Mouse (Mus musculus) layer of hippocampus, adult 11-12 months (tissue): ENCODE results near the gene Uba1.

ENCODE experiments used
- DNase-seq: peaks from one replicate; pipeline ENCODE4 v3.0.0; 2022; ENCODE audit warnings: low spot score

Uba1 gene

DNA sequence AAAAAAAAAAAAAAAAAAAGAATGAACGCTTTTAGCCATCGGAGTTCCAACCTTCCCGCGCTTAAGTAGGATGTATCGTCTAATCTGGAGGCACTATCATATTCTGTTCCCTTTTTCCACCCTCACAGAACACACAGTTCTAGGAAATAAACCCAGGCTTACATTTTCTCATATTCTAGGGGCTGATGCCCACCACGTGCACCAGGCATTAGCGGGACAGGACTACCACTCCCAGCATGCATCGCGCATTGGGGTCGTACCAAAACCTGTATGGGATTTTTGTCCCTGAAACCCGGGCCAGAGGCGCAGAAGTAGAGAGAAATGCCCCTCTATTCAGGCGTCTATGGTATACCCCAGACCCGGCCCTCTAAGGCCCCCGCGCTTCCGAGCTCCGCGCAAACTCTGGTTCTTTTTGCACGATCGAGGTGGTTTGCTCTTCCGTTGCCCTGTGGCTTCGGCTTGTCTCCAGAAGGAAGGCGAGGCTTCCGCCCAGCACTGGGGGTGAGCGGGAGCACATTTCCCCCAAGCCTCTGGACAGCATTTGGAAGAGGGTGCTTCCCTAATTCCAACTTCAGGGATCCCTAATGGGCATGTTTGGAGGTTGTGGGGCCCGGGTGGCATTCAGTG is at the start of gene Uba1:
TSS of gene Uba1 (plus strand) at position 301 of the 627 bp plus-strand sequence.
- peak; percentile 81 for DNase-seq

DNA sequence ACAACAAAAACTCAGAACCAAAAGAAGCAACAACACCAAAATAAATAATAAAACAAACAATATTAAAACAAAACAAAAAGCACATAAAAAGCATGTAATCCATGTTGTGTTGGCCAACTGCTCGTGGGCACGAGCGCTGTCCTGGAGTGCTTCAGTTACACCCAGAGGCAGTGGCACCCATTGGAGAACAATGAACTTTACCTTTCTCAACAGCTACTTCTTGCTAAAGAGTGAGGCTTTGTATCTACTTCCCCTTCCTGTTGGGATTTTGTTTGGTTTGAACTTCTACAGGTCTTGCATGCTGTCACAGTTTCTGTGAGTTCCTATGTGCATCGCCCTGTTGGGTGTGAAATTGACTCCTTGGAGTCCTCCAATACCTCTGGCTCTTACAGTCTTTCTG is 49.6 kb upstream of the Uba1 start:
- DNase-seq = no peak

DNA sequence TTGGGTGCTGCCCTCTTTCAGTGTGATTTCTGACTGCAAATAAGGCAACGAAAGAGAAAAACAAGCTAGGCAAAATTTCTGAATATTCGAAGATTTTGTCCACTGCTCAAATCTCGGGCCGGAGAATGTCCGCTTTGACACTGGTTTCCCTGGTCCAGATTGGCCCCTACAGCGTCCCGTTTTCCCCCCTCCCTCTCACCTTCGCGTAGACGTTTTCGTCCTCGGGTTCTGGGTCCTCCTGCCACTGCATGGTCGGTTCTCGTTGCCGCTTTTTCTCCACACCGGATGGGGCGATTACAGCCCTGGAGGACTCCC is 41.3 kb upstream of the Uba1 start:
- DNase-seq = no peak

DNA sequence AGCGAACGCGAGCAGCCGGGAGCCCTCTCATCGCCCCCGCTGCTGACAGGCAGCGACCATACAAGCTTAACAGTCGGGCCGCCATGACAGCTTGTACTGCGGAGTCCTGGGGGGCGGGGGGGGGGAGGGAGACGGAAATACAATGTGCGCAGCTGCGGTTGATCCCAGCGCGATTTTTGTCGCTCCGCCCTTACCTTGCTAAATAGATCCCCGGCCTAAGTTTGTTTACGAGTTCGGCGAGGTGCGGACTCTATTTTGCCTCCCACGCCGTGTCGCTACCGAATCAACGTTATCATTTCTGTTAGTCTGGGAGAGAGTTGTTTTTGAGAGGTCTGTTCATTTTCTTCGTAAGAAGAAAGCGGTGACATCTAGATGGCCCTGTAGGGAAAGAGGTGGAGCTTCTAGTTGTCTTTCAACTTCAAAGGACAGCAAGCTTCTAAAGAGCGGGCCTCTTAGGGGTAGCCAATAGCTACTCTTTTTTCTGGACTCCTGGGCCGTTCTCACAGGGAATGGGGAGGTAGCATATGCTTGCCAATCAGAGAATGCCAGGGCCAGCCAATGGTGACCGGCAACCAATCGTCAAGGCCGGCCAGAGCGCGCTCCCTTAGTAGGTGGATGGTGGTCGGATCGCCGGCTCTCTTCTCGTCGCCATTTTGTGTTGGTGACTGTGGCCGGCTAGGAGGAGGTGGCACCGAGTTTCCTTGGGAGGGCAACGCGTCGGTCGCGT is 40.8 kb upstream of the Uba1 start, which contains the start of the genes Rbm10 and Ndufb11:
TSS of gene Rbm10 (plus strand) at position 328 of the 727 bp plus-strand sequence.
TSS of gene Ndufb11 (minus strand) at position 444 of the 727 bp plus-strand sequence.
- peak; percentile 82 for DNase-seq

DNA sequence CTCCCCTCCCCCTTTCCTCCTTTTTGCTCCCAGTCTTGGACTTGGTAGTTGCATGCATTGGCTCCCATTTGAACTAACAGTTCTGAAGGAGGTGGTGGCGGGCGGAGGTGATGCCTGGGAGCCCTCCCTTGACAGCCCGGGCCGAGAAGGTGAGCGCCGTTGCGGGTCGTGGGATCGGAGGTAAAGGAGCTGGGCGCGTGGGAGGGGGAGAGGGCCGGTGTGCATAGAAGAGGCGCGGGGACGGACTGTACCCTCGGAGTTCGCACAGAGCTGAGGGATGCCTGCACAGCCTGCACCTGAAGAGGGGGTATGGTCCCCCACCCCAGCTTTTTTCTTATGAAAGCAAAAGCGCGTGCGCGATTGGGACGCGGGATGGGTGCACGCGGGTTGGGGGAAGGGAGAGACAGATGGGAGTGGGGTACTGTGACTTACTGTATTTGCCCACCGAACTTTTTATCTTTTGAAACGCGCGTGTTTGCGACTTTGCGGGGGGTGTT is 40.2 kb upstream of the Uba1 start:
- DNase-seq = no peak

DNA sequence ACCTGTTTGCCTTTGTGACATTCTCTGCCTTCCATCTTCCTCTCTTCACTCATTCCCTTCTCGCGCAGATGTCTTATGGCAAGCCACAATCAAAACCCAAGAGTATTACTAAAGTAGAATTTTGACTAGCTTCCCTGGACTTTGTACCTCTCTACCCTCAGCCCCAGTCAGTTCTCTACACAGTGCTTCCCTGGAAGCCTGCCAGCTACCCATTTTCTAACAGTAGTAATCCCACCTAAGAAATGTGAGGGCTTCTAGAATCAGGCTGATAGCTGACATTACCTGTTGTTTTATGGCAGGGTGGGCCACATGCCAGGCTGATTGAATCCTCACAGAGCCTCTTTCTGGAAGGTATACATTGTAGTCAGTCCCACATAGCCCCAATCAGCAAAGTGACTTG is 20.0 kb upstream of the Uba1 start:
- DNase-seq = no peak

DNA sequence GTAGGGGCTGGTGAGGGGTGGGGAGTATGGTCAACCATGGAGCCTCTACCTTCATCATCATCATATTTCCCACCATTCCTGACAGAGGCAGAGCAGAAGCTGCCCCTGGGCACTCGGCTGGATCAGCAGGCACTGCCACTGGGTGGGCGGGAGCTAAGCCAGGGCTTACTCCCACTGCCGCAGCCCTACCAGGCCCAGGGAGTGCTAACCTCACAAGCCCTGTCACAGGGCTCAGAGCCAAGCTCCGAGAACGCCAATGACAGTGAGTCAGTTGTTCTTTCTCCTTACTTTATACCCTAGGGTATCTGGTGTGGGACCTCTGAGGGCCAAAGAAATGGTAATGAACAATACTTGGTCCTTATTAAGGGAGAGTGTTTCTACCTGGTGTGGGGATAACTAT is 13.3 kb upstream of the Uba1 start:
- DNase-seq = no peak

DNA sequence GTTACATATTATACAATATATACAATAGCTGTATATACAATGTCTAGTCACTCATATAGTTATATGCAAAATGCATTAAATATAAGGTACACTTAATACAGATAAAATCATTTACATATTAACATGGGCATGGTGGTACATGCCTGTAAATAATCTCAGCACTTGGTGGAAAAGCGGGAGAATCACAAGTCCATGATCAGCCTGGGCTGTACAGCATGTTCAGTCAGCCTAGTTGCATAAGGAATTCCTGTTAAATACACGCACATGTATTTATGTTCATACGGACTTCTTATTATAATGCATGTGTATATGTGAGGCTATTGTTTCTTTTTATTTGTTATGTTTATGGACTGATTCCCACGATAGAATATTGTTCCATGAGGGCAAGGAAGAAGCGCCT is 533 bp upstream of the Uba1 start:
- no peak for DNase-seq

DNA sequence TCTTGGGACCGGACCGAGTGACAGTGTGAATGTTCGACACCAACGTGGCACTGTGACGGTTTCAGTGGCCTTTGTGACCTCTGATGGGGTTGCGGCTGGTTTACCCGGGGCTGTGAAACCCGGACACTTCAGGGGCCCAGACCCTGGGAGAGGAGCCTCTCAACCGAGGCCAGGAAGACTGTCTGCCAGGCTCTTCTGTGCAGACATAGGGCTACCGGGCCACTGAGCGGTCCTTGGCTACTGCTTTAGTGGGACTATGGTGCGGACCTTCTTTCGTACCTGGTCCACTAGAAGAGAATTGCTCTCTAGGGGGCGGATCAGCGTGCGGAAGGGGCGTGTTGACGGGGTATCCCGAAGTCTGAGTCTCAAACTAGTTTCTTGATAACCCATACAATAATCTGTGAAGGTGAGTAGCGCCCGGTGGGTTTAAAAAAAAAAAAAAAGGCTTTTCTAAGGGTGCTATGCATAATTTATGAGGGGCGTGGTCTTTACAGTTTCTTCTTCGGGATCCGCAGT is 823 bp downstream of the Uba1 start:
- no peak for DNase-seq

DNA sequence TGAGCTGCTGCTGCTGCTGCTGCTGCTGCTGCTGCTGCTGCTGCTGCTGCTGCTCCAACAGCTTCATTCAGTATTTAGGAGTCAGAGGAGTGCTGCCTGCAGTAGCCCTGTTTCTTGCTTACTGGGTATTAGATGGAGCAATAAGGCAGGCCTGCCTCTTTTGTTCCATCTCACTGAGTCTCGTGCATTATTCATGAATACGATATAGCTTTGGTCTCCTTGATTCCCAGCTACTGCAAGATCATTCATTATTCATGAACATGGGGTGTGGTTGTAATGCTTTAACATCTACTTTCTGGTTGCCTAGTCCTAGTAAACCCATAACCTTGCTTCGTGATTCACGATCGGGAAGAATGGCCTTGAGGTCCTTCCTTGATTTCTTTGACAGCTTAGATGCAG is 4.2 kb downstream of the Uba1 start:
- DNase-seq = no peak

DNA sequence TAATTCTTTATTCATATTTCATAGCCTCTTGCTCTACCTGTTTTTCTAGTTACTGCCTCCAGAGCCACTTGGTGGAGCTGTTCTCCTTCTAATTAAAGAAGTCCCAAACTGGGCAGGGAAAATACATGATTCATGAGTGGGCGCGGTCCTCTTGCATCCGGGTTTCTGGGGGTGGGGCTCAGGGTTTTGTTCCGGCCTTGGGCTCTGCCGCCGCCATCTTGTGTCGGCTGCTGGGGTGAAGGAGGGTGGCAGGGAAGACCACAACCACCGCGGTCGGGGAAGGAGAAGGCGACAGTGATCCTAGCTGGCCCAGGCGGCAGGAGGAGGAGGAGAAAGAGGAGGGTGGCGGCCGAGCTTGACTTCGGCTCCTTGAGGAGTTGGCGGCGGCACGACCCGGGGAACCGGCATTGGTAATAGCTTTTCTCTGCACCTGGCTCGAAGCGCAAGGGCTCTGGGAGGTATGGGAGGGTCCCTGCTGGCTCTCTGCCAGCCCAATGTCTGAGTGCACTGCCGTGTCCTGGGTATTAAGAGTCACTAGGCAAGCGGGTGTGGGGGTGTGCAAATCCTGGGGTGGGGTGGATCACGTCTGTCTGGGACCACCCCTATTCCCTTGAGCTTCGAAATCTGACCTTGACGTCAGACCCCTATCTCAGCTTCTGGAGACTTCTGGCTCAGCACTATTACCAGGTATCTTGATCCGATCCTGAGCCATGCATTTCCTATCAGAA is 4.8 kb downstream of the Uba1 start:
- DNase-seq = peak; percentile 86

DNA sequence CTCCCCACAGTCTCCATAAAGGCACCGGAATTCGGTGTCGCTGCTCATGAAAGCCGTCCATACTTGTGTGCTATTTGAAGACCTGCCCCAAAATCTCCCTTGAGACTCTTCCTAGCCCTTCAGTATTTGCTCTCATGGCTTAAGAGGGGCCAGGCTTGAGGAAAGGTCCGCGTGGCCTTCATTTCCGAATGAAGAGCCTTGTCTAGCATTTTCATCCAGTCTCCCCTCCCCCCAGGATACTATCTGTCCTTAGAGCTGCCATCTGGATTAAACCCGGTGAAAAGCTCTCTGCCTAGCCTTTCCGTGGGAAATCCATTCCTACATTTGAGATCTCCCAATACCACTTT is 5.3 kb downstream of the Uba1 start:
- peak; percentile 13 for DNase-seq

DNA sequence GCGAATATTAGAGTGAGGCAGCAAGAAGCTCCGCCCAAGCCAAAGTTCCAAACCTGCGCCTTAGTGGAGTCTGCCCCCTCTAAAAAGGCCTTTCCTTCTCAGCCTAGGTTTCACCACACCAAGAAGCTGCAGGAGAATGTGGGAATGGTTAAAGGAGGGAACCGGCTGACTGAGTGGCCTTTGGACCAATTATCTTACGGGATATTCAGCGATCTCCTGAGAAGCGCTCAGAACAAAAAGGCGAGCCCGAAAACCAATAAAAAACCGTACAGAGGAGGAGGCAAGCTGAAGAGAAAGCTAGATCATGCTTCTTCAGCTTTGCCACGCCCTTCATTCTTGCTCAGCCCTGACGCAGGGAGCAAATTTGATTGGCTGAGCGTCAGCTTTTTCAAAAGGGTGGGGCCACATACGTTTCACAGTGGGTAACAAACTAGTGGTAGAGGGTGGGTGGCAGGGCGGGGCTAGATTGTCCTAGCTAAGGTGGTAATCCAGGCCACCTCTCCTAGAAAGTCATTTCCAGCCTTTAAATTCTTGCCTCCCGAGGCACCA is 29.5 kb downstream of the Uba1 start, which contains the start of gene Cdk16:
TSS of gene Cdk16 (plus strand) at position 436 of the 549 bp plus-strand sequence.
- DNase-seq = peak; percentile 87

DNA sequence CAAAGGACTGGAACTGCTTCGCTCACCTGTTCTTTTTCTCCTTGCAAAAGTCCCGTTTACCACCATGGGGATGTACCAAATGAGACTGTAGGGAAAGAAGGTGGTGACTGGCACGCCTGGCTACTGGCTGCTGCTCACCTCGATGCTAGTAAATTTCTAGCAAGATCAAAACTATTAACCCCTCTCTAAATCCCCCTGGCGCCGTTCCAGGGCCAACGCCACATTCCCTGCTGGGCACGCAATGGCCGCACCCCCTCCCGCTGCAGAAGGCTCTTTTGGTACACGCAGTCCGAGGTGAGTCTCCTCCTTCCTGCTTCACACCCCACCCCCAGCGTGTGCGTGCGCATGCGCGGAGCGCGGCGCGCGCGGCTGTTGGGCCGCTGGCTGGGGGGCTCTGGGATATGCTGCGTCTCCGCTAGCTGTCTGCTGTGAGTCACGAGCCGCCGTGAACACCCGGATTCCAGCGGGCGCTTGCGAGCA is 30.0 kb downstream of the Uba1 start:
- DNase-seq = peak; percentile 83

DNA sequence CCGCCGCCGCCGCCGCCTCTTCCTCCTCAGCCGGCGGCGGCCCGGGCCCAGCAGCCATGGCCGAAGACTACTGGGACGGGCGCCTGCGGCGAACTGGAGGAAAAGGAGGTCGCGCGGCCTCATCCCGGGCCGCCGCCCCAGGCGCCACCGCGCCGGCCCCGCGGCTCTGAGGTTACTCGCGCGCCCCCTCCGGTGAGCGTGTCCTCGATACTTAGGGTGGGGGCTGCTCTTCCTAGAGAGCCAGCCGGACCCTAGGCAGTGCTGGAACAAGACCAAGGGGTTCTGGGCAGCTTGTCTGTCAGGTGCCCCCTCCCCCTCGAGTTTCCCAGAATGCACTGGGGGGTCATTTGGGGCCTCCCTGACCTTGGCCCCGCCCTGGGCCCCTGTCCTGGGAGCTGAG is 30.5 kb downstream of the Uba1 start:
- DNase-seq = peak; percentile 55

DNA sequence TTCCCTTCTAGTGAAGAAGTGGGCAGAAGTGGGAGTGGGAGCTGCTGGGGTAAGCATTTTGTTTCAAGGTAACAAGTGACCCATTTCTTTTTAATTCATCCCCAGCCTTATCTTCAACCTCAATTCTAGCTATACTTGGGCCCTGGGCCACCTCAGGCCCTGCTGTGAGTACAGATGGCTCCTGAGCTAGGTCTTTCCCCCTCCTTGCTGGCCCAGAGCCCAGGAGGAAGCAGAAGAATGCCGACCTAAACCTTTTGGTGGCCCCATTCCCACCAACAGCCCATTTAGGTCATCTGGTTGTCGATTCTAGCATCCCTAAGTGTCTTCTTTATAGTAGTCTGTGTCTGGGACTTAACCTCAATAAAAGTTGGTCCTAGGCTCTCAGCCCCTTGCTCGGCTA is 33.4 kb downstream of the Uba1 start:
- no peak for DNase-seq

DNA sequence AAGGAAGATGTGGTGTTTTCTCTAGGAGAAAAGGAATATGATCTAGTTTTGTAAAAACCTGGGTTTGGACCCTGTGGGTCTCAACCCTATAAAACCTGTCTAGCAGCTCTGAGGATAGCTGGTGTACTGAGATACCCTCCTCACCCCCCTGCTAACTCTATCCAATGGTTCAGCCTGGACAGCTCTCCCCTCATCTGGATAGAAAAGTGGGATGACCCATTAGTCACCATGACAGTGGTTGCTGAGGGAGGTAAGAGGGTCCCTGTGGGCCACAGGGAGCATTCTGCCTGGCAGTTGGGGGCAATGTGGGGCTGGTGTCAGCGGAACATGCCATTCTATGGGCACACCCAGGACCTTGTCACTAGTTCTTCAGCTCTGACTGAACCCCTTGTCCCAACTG is 34.5 kb downstream of the Uba1 start:
- no peak for DNase-seq

DNA sequence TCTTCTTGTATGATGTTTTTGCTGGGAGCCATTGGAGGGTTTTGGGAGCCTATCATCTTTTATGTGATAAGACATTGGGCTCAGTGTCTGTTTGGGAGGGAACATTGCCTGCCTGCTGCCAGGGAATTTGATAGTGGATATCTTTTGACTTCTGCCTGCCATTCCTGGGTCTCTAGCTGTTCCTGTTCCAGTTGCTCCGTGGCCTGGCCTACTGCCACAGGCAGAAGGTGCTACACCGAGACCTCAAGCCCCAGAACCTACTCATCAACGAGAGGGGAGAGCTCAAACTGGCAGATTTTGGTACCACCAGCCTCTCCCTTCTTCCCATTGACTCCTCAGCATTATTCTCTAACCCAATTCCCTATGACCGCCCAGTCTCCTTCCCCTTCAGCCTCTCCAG is 37.7 kb downstream of the Uba1 start:
- DNase-seq = no peak

DNA sequence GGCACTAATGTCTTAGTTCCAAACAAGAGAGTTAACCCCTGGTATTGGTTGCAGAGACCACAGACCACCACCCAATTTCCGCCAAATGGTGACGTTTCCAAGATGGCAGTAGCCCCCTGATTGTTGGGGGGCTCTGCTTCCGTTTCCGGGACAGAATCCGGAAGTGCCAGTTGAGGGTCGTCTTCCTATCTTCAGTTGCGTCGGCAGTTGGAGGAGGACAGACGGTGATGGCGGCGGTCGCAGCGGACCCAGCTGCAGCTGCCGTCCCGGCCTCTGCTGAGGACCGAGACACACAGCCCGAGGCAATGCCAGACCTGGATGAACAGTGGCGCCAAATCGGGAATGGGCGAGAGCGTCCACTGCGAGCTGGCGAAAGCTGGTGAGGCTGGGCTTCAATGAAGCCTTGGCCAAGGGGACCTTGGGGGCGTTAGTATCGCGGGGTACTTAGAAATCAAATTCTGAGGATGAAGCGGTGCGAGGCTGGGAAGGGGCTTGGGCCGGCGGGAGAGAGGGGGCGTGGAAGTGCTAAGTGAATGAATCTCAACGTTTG is 45.7 kb downstream of the Uba1 start, which contains the start of gene Usp11:
TSS of gene Usp11 (plus strand) at position 166 of the 550 bp plus-strand sequence.
- DNase-seq = peak; percentile 48

DNA sequence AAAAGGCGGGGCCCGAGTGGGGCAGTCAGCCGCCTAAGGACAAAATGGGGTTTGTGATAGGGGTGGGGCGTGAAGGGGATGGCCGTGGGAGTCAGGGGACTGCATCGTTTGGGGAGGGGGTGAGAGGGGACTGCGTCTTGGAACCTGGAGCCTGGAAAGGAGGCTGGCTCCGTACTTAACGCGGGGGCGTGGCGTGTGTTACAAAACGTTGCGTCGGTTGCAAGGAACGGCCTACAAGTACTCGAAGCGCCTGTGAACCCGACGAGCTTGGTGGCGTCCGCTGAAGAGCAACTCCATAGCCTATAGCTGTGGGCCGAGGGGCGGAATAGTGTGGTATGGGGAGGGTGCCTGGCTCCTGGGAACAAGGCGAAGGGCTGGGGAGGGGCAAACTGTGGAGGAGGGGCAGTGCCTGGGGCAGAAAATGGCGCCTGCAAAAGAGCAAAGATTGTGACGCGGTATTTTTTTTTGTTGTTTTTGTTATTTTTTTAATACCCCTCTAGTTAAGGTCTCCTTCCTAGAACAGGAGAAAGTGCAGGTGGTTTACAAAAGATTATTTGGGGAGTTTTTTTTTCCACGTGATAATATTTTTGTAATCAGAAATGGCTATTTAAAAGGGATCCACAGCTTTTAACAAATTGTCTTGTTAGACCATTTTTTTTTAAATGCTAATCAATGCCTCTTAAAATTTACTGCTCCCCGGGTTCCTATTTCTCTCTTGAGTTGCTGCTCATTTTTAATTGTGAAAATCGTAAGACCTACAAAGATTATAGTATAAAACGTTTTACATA is 46.4 kb downstream of the Uba1 start:
- peak; percentile 79 for DNase-seq

DNA sequence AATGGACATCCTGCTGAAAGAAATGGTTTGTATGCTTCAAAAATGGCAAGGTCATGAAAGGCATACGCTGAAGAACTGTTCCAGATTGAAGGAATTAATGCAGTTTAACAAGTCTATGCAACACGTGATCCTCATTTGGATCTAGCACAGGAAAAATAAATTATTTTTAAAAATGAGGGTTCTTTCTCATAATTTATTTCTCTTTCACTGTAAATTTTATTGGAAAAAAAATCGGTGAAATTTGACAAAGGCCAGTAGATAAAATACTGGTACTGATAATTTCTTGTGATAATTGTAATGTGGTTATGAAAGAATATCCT is 46.9 kb downstream of the Uba1 start:
- DNase-seq = no peak
